Mouse (Mus musculus) lung, adult 2 months (tissue): ENCODE results near the gene Lhfpl3.

Experiments used
- CTCF ChIP-seq: fragments of 200-500 bp; IDR thresholded peaks from 2 replicates; pipeline ENCODE4 v1.5.1; 2011; ENCODE audit warnings: mild to moderate bottlenecking, low read length, control low read depth; ENCODE audit not compliant: insufficient read depth
- POLR2A ChIP-seq: fragments of 200-500 bp; IDR thresholded peaks from 2 replicates; pipeline ENCODE4 v1.6.1; 2011; ENCODE audit warnings: low read depth, mild to moderate bottlenecking, control low read depth, low read length, borderline replicate concordance; ENCODE audit errors: extremely low read depth

DNA sequence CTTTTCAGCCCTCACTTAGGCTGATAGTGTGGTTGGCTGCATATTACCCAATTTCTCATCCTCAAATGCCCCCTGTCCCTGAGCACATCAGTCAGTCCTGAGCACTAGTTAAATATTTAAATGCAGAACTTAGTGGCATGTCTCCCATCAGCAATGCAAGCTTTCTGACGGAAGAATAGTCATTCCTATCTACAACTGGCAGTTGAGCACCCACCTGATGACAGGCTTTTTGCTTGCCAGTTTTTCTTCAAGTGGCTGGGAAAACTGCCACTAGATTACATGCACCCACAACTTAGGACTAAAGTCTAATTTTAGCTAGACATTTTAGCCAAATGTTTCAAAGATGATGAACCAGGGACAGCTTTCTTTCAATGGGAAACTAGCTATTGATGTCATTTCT lies 260.3 kb downstream of the Lhfpl3 start:
- TF ChIP-seq CTCF (no peak), POLR2A (no peak)
